Mouse (Mus musculus) liver, postnatal 0 days (tissue): ENCODE measurements around the gene Mrm3.

ENCODE experiments used
- CTCF ChIP-seq: sonication (generic); IDR thresholded peaks from 2 replicates; pipeline ENCODE4 v1.5.1; 2016; ENCODE audit warnings: antibody characterized with exemption, low read depth
- EP300 ChIP-seq: IDR thresholded peaks from 2 replicates; pipeline ENCODE4 v1.6.1; 2016; ENCODE audit warnings: antibody characterized with exemption, low read depth, mild to moderate bottlenecking

GRCm38 (mm10) chr11:76260208-76261050 is 16.9 kb downstream of the Mrm3 start:
- TF ChIP-seq CTCF (no peak), EP300 (no peak)
